Mouse (Mus musculus) forebrain, embryonic 13.5 days (tissue): ENCODE measurements around the gene Pxn. TPM values are rescaled to one million over a fixed set of nuclear protein-coding genes. Genes with fewer than 3 reads are reported as not detected.
"Not testable (repeated sequence)": the region's sequence is repeated elsewhere in the genome, so short reads cannot be mapped to it uniquely, and the experiment has no call there.

Experiments
- ATAC-seq: fragments of 200-750 bp; cut with Nextera tagmentation; 2 replicates; pipeline ENCODE4 v1.8.0; 2017
- H3K27ac ChIP-seq: fragments of 300-500 bp; sonication (generic); 2 replicates; pipeline ENCODE4 v1.5.1; 2015; ENCODE audit warnings: inconsistent platforms, mild to moderate bottlenecking, moderate library complexity
- H3K27me3 ChIP-seq: fragments of 300-500 bp; sonication (generic); 2 replicates; pipeline ENCODE4 v1.6.1; 2015; ENCODE audit warnings: mild to moderate bottlenecking, inconsistent platforms
- H3K36me3 ChIP-seq: fragments of 300-500 bp; sonication (generic); 2 replicates; pipeline ENCODE4 v1.6.1; 2015; ENCODE audit warnings: mild to moderate bottlenecking, inconsistent platforms; ENCODE audit not compliant: poor library complexity, severe bottlenecking
- H3K4me1 ChIP-seq: fragments of 300-500 bp; sonication (generic); 2 replicates; pipeline ENCODE4 v1.6.1; 2015; ENCODE audit warnings: inconsistent platforms
- H3K4me2 ChIP-seq: fragments of 300-500 bp; sonication (generic); 2 replicates; pipeline ENCODE4 v1.6.1; 2015; ENCODE audit warnings: inconsistent platforms, mild to moderate bottlenecking, moderate library complexity
- H3K4me3 ChIP-seq: fragments of 300-500 bp; sonication (generic); 2 replicates; pipeline ENCODE4 v1.5.1; 2015; ENCODE audit warnings: mild to moderate bottlenecking, inconsistent platforms
- H3K9ac ChIP-seq: fragments of 300-500 bp; sonication (generic); 2 replicates; pipeline ENCODE4 v1.6.1; 2015; ENCODE audit warnings: mild to moderate bottlenecking, inconsistent platforms
- H3K9me3 ChIP-seq: fragments of 300-500 bp; sonication (generic); replicated peaks from 2 replicates; pipeline ENCODE4 v1.6.1; 2016; ENCODE audit warnings: inconsistent platforms
- WGBS: fragments of 180-500 bp; shearing (Covaris S2); methylation state at CpG from one replicate; pipeline ENCODE4 v1.1.7; 2015; 5-methylcytosine and 5-hydroxymethylcytosine counted together
- polyA plus RNA-seq: library from polyadenylated mRNA; unstranded; fragments of >200 nt; fragmentation: Nextera tagmentation; extraction: Ambion mirVana; gene quantifications from 2 replicates; pipeline ENCODE4 v1.2.1, GENCODE M21; 2015

Pxn gene
- polyA plus RNA-seq, 1 experiment from 2014 or later = 16.8 TPM

GRCm38 (mm10) chr5:115500383-115500935 lies 6.0 kb upstream of the Pxn start:
- H3K9ac ChIP-seq = no peak overlapping the region
- H3K4me1 ChIP-seq = no peaks in the 10 kb centered on the region
- no peaks in the 10 kb centered on the region for H3K36me3 ChIP-seq
- H3K27me3 ChIP-seq = no peaks in the 10 kb centered on the region; the same call in 1 of the 2 replicates
- H3K27ac ChIP-seq = no peak overlapping the region
- no peak overlapping the region for H3K4me2 ChIP-seq
- ATAC-seq = no peak
- no peaks in the 10 kb centered on the region for H3K9me3 ChIP-seq
- H3K4me3 ChIP-seq = no peak overlapping the region
- WGBS = 88% methylated on average over 12 of the region's 12 CpGs

GRCm38 (mm10) chr5:115503035-115503434 lies 3.4 kb upstream of the Pxn start:
- H3K4me2 ChIP-seq = no peak overlapping the region
- H3K4me1 ChIP-seq = peaks cover 12% of the 10 kb centered on the region
- no peak overlapping the region for H3K9ac ChIP-seq
- H3K27ac ChIP-seq = no peak overlapping the region
- no peak overlapping the region for H3K4me3 ChIP-seq
- H3K9me3 ChIP-seq = no peaks in the 10 kb centered on the region
- ATAC-seq = no peak
- 61% methylated on average over 12 of the region's 12 CpGs for WGBS
- no peaks in the 10 kb centered on the region for H3K36me3 ChIP-seq
- no peaks in the 10 kb centered on the region; the same call in 1 of the 2 replicates for H3K27me3 ChIP-seq

GRCm38 (mm10) chr5:115505617-115506016 lies 859 bp upstream of the Pxn start:
- H3K9me3 ChIP-seq, H3K27me3 ChIP-seq, ATAC-seq, H3K27ac ChIP-seq, H3K4me3 ChIP-seq, H3K36me3 ChIP-seq, H3K9ac ChIP-seq, H3K4me2 ChIP-seq: not testable (repeated sequence)
- peaks cover 34% of the 10 kb centered on the region for H3K4me1 ChIP-seq
- WGBS = 69% methylated on average over 4 of the region's 4 CpGs

GRCm38 (mm10) chr5:115507267-115507980 lies 948 bp downstream of the Pxn start:
- peak overlapping the region; percentile 87 for H3K4me3 ChIP-seq
- WGBS = 33% methylated on average over 12 of the region's 12 CpGs
- ATAC-seq = peak; percentile 5; the same call in 1 of the 2 replicates
- no peaks in the 10 kb centered on the region for H3K36me3 ChIP-seq
- H3K27me3 ChIP-seq = peaks cover 2% of the 10 kb centered on the region; the same call in 1 of the 2 replicates
- H3K4me2 ChIP-seq = peak overlapping the region; percentile 88
- peaks cover 34% of the 10 kb centered on the region for H3K4me1 ChIP-seq
- no peaks in the 10 kb centered on the region for H3K9me3 ChIP-seq
- peak overlapping the region; percentile 88 for H3K9ac ChIP-seq
- no peak overlapping the region for H3K27ac ChIP-seq

GRCm38 (mm10) chr5:115507981-115508858 lies 1.7 kb downstream of the Pxn start:
- peaks cover 2% of the 10 kb centered on the region; the same call in 1 of the 2 replicates for H3K27me3 ChIP-seq
- H3K9ac ChIP-seq = peak overlapping the region; percentile 88
- 44% methylated on average over 18 of the region's 18 CpGs for WGBS
- peak overlapping the region; percentile 87 for H3K4me3 ChIP-seq
- H3K9me3 ChIP-seq = no peaks in the 10 kb centered on the region
- H3K4me2 ChIP-seq = peak overlapping the region; percentile 88
- peaks cover 34% of the 10 kb centered on the region for H3K4me1 ChIP-seq
- ATAC-seq = no peak
- no peaks in the 10 kb centered on the region for H3K36me3 ChIP-seq
- no peak overlapping the region for H3K27ac ChIP-seq

GRCm38 (mm10) chr5:115508859-115509147 lies 2.3 kb downstream of the Pxn start:
- ATAC-seq = no peak
- no peak overlapping the region for H3K27ac ChIP-seq
- H3K9me3 ChIP-seq = no peaks in the 10 kb centered on the region
- H3K36me3 ChIP-seq = no peaks in the 10 kb centered on the region
- peak overlapping the region; percentile 88 for H3K4me2 ChIP-seq
- peaks cover 2% of the 10 kb centered on the region; the same call in 1 of the 2 replicates for H3K27me3 ChIP-seq
- peak overlapping the region; percentile 87 for H3K4me3 ChIP-seq
- H3K4me1 ChIP-seq = peaks cover 34% of the 10 kb centered on the region
- WGBS = 37% methylated on average over 9 of the region's 10 CpGs
- peak overlapping the region; percentile 50 for H3K9ac ChIP-seq

GRCm38 (mm10) chr5:115509321-115509761 lies 2.9 kb downstream of the Pxn start:
- H3K36me3 ChIP-seq = no peaks in the 10 kb centered on the region
- WGBS = 43% methylated on average over 15 of the region's 15 CpGs
- H3K4me2 ChIP-seq = peak overlapping the region; percentile 88
- H3K27ac ChIP-seq = no peak overlapping the region
- peak overlapping the region; percentile 50; the same call in 1 of the 2 replicates for H3K9ac ChIP-seq
- ATAC-seq = no peak
- H3K4me3 ChIP-seq = no peak overlapping the region; the same call in 1 of the 2 replicates
- H3K27me3 ChIP-seq = peaks cover 2% of the 10 kb centered on the region; the same call in 1 of the 2 replicates
- H3K9me3 ChIP-seq = no peaks in the 10 kb centered on the region
- peaks cover 35% of the 10 kb centered on the region for H3K4me1 ChIP-seq

- Histone ChIP-seq H3K27ac (no peak overlapping the region), H3K9me3 (no peaks in the 10 kb centered on the region), H3K9ac (peak overlapping the region; percentile 50; the same call in 1 of the 2 replicates), H3K27me3 (peaks cover 2% of the 10 kb centered on the region; the same call in 1 of the 2 replicates), H3K4me1 (peaks cover 42% of the 10 kb centered on the region), H3K4me2 (peak overlapping the region; percentile 88; the same call in 1 of the 2 replicates), H3K4me3 (no peak overlapping the region), H3K36me3 (no peaks in the 10 kb centered on the region)
- no peak for ATAC-seq
- WGBS = 63% methylated on average over 15 of the region's 15 CpGs
These were observed 3.6 kb downstream of the Pxn start for GRCm38 (mm10) chr5:115509790-115510689.

GRCm38 (mm10) chr5:115512375-115512774 lies 5.9 kb downstream of the Pxn start:
- no peak overlapping the region for H3K9ac ChIP-seq
- peaks cover 41% of the 10 kb centered on the region for H3K4me1 ChIP-seq
- H3K4me2 ChIP-seq = no peak overlapping the region
- ATAC-seq = no peak
- H3K27me3 ChIP-seq = peaks cover 2% of the 10 kb centered on the region; the same call in 1 of the 2 replicates
- H3K27ac ChIP-seq = no peak overlapping the region
- no peaks in the 10 kb centered on the region for H3K9me3 ChIP-seq
- no peaks in the 10 kb centered on the region for H3K36me3 ChIP-seq
- WGBS = 92% methylated on average over 7 of the region's 7 CpGs
- H3K4me3 ChIP-seq = no peak overlapping the region

- no peak for ATAC-seq
- 94% methylated on average over 14 of the region's 14 CpGs for WGBS
- Histone ChIP-seq H3K4me2 (no peak overlapping the region), H3K4me1 (peaks cover 33% of the 10 kb centered on the region), H3K27ac (no peak overlapping the region), H3K27me3 (peaks cover 2% of the 10 kb centered on the region; the same call in 1 of the 2 replicates), H3K4me3 (no peak overlapping the region), H3K9me3 (no peaks in the 10 kb centered on the region), H3K9ac (no peak overlapping the region), H3K36me3 (no peaks in the 10 kb centered on the region)
These were observed 6.8 kb downstream of the Pxn start for GRCm38 (mm10) chr5:115513246-115513645.

GRCm38 (mm10) chr5:115513721-115514120 lies 7.2 kb downstream of the Pxn start:
- peaks cover 28% of the 10 kb centered on the region for H3K4me1 ChIP-seq
- H3K9ac ChIP-seq = no peak overlapping the region
- no peak overlapping the region for H3K27ac ChIP-seq
- H3K36me3 ChIP-seq = no peaks in the 10 kb centered on the region
- H3K4me3 ChIP-seq = no peak overlapping the region
- no peak overlapping the region for H3K4me2 ChIP-seq
- H3K9me3 ChIP-seq = no peaks in the 10 kb centered on the region
- WGBS = 95% methylated on average over 16 of the region's 16 CpGs
- no peak for ATAC-seq
- H3K27me3 ChIP-seq = peaks cover under 1% of the 10 kb centered on the region; the same call in 1 of the 2 replicates
